Mouse (Mus musculus): ENCODE results near the gene Hnrnpul2.

GRCm38 (mm10) chr19:8853117-8853516 lies 33.3 kb downstream of the Hnrnpul2 start:
- TF ChIP-seq CTCF (IDR thresholded peaks at IDR 0.05; ENCODE audit: extremely low read depth, insufficient read length, insufficient replicate concordance, low read depth, low read length), result no peak
- no peak for TF ChIP-seq POLR2A (IDR thresholded peaks at IDR 0.05; ENCODE audit: low read depth, low read length)

Data from small intestine, adult 2 months (tissue).